Mouse (Mus musculus) spleen, adult 2 months (tissue): ENCODE data around the gene Tgfb3.

Experiments used
- CTCF ChIP-seq: fragments of 200-500 bp; IDR thresholded peaks from 2 replicates; pipeline ENCODE4 v1.5.1; 2011; ENCODE audit warnings: mild to moderate bottlenecking, inconsistent platforms; ENCODE audit not compliant: insufficient read depth, insufficient read length, insufficient replicate concordance; ENCODE audit errors: extremely low read depth
- POLR2A ChIP-seq: fragments of 200-500 bp; IDR thresholded peaks from 2 replicates; pipeline ENCODE4 v1.6.1; 2011; ENCODE audit warnings: low read depth, low read length, inconsistent platforms

DNA sequence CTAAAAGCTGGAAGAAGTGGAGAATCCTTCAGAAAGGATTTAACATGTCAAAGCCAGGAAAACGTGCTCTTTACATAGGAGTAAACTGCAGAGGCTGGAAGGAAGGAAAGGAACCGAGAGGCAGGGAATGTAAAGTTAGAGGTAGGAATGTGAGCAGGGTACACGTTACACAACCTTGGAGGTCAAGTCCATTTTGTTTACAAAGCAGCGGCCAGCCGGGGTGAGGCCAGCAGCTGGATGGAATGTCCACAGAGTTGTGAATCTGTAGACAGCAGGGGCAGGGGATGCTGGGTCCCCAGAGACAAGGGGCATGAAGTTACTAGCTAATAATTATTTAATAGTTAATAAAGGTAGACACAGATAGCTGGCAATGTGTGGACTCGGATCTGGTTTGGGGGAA lies 49.3 kb upstream of the Tgfb3 start:
- no peak for TF ChIP-seq CTCF
- no peak for TF ChIP-seq POLR2A
